Mouse (Mus musculus) layer of hippocampus, adult 11-12 months (tissue): ENCODE measurements around the gene Fabp2.
A peak's percentile ranks its signal among the peaks of the same experiment; 100 is the strongest.

Experiments used
- DNase-seq: peaks from one replicate; pipeline ENCODE4 v3.0.0; 2022; ENCODE audit warnings: low spot score

The Fabp2 gene

GRCm38 (mm10) chr3:122894772-122895171 is at the start of gene Fabp2:
Gene Fabp2, plus strand, starts transcription at chr3:122895072.
- DNase-seq: no peak

- no peak for DNase-seq
These were observed 46.4 kb upstream of the Fabp2 start for GRCm38 (mm10) chr3:122848410-122849034.

- no peak for DNase-seq
These were observed 39.7 kb upstream of the Fabp2 start for GRCm38 (mm10) chr3:122855149-122855548.

- no peak for DNase-seq
These were observed 35.0 kb upstream of the Fabp2 start for GRCm38 (mm10) chr3:122859829-122860228.

- DNase-seq: no peak
These were observed 34.0 kb upstream of the Fabp2 start for GRCm38 (mm10) chr3:122860573-122861498.

- no peak for DNase-seq
These were observed 29.8 kb upstream of the Fabp2 start for GRCm38 (mm10) chr3:122865092-122865491.

- no peak for DNase-seq
These were observed 26.6 kb upstream of the Fabp2 start for GRCm38 (mm10) chr3:122868270-122868669.

- no peak for DNase-seq
These were observed 23.3 kb upstream of the Fabp2 start for GRCm38 (mm10) chr3:122871596-122871995.

- no peak for DNase-seq
These were observed 18.0 kb upstream of the Fabp2 start for GRCm38 (mm10) chr3:122876870-122877269.

GRCm38 (mm10) chr3:122877543-122877942 is 17.3 kb upstream of the Fabp2 start:
- no peak for DNase-seq

GRCm38 (mm10) chr3:122878705-122879315 is 16.1 kb upstream of the Fabp2 start:
- DNase-seq: no peak

GRCm38 (mm10) chr3:122887505-122888301 is 7.2 kb upstream of the Fabp2 start:
- no peak for DNase-seq

GRCm38 (mm10) chr3:122888371-122888819 is 6.5 kb upstream of the Fabp2 start:
- DNase-seq: no peak

- DNase-seq: no peak
These were observed 388 bp downstream of the Fabp2 start for GRCm38 (mm10) chr3:122895189-122895731.

GRCm38 (mm10) chr3:122898254-122898653 is 3.4 kb downstream of the Fabp2 start:
- DNase-seq: no peak

- DNase-seq: peak; percentile 43
These were observed 9.0 kb downstream of the Fabp2 start for GRCm38 (mm10) chr3:122903746-122904433.

GRCm38 (mm10) chr3:122907841-122908240 is 13.0 kb downstream of the Fabp2 start:
- no peak for DNase-seq

GRCm38 (mm10) chr3:122915493-122915892 is 20.6 kb downstream of the Fabp2 start:
- DNase-seq: no peak

- no peak for DNase-seq
These were observed 21.4 kb downstream of the Fabp2 start for GRCm38 (mm10) chr3:122916191-122916680.

GRCm38 (mm10) chr3:122918672-122919071 is 23.8 kb downstream of the Fabp2 start:
- no peak for DNase-seq

- DNase-seq: no peak
These were observed 24.4 kb downstream of the Fabp2 start, which contains the start of gene Gm10959 for GRCm38 (mm10) chr3:122919260-122919659. Gene Gm10959, minus strand, starts transcription at chr3:122919360.
